Mouse (Mus musculus) lung, postnatal 0 days (tissue): ENCODE measurements at regions not wholly inside any gene's neighbourhood (a gene's known extent, or its start where the extent isn't known, plus 50 kb on each side); places are given as distances from the start of the nearest gene placed in this dataset.

ENCODE experiments used
- CTCF ChIP-seq: IDR thresholded peaks from 2 replicates; pipeline ENCODE4 v1.5.1; 2016; ENCODE audit warnings: antibody characterized with exemption, mild to moderate bottlenecking
- EP300 ChIP-seq: IDR thresholded peaks from 2 replicates; pipeline ENCODE4 v1.6.1; 2016; ENCODE audit warnings: antibody characterized with exemption, mild to moderate bottlenecking, control low read depth

- TF ChIP-seq EP300 (no peak), CTCF (no peak)
Measured at GRCm38 (mm10) chr4:152617636-152618035, 140.0 kb upstream of the Kcnab2 start.
